Mouse (Mus musculus): ENCODE results near the gene Nupr1. TPM values are rescaled to one million over a fixed set of nuclear protein-coding genes. Genes with fewer than 3 reads are reported as not detected.

Gene Nupr1
- total and polyA plus RNA-seq, 3 experiments, result 1.8 to 11.0 TPM; not detected in 1

DNA sequence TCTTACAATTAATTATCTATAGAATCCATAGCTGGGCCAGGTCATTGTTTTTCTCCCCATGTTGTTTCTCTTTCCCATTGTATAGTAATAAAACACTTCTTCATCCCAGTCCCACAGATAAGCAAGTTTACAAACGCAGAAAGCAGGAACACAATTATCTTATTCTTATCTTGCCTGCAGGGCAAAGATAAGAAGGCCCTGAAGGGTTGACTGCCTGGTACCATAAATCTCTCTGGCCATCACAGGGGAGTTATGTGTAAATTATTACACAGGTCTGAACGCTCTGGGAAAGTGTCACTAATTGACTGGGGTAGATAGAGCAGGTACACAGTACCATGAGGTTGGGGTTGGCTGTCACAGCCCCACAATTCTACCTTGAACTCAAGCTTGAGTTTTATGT, 20.2 kb upstream of the Nupr1 start:
- peak; percentile 56 for DNase-seq (ENCODE audit: low read depth, low spot score)
- H3K27ac ChIP-seq (ENCODE audit: control insufficient read depth, low read depth, low read length), result peak overlapping the region; percentile 49
- peaks cover 0 to 29% of the 10 kb centered on the region in 2 experiments; a peak in 2 of 4 replicates for H3K36me3 ChIP-seq (ENCODE audit: control insufficient read depth in 1 of 2, insufficient read depth in 2 of 2, low read length in 2 of 2)
- peaks cover 6% of the 10 kb centered on the region for H3K79me2 ChIP-seq (ENCODE audit: control insufficient read depth, insufficient read depth, low read length, poor library complexity)
- no peak overlapping the region for H3K4me3 ChIP-seq (ENCODE audit: control insufficient read depth in 1 of 2, insufficient read depth in 1 of 2, low read depth in 2 of 2, low read length in 2 of 2)
- H3K9me3 ChIP-seq (replicated peaks; ENCODE audit: insufficient read depth, low read length), result no peaks in the 10 kb centered on the region
- H3K4me1 ChIP-seq (ENCODE audit: control insufficient read depth in 1 of 2, insufficient read depth in 2 of 2, low read length in 2 of 2), result peaks cover 18 to 23% of the 10 kb centered on the region in 2 experiments; a peak in 3 of 4 replicates
- H3K9ac ChIP-seq (ENCODE audit: control insufficient read depth, low read depth, low read length, poor library complexity, severe bottlenecking), result no peak overlapping the region
- no peaks in the 10 kb centered on the region for H3K27me3 ChIP-seq (ENCODE audit: control insufficient read depth in 1 of 2, insufficient read depth in 2 of 2, low read length in 2 of 2)
- 0 out of 2 replicates have a peak, but pooled peaks have one; percentile 40 for TF ChIP-seq JUND (IDR thresholded peaks at IDR 0.05; ENCODE audit: low read depth, low read length)
- TF ChIP-seq TAL1 (IDR thresholded peaks at IDR 0.05; ENCODE audit: low read length), result peak; percentile 66
- 0 out of 2 replicates have a peak, but pooled peaks have one; percentile 30 for TF ChIP-seq MEF2A (IDR thresholded peaks at IDR 0.05; ENCODE audit: extremely low read depth, insufficient replicate concordance, low read depth, low read length, poor library complexity, severe bottlenecking)
- TF ChIP-seq RCOR1 (IDR thresholded peaks at IDR 0.05; ENCODE audit: low read depth, low read length), result peak; percentile 97
- peak; percentile 46; the same call in 1 of the 2 replicates for TF ChIP-seq ZNF384 (IDR thresholded peaks at IDR 0.05; ENCODE audit: low read depth, low read length)
- peak; percentile 33; the same call in 1 of the 2 replicates for TF ChIP-seq ZC3H11A (IDR thresholded peaks at IDR 0.05; ENCODE audit: low read depth, low read length)
- TF ChIP-seq POLR2AphosphoS2 (IDR thresholded peaks at IDR 0.05; ENCODE audit: low read length), result no peak
- TF ChIP-seq GABPA (IDR thresholded peaks at IDR 0.05; ENCODE audit: low read depth, low read length), result no peak
- no peak for TF ChIP-seq UBTF (IDR thresholded peaks at IDR 0.05; ENCODE audit: borderline replicate concordance, insufficient read depth, low read depth, low read length)
- peak; percentile 84 for TF ChIP-seq MAFK (IDR thresholded peaks at IDR 0.05; ENCODE audit: borderline replicate concordance, low read depth, low read length)
- no peak for TF ChIP-seq CTCF (IDR thresholded peaks at IDR 0.05 in 2 of 3, conservative IDR thresholded peaks at IDR 0.05 in 1 of 3; ENCODE audit: control insufficient read depth in 1 of 3, insufficient read depth in 1 of 3, low read depth in 2 of 3, low read length in 3 of 3, poor library complexity in 1 of 3, severe bottlenecking in 1 of 3)
- peak; percentile 97 for TF ChIP-seq TCF12 (IDR thresholded peaks at IDR 0.05; ENCODE audit: low read depth, low read length)
- no peak for TF ChIP-seq E2F4 (IDR thresholded peaks at IDR 0.05; ENCODE audit: borderline replicate concordance, low read depth, low read length)
- TF ChIP-seq ETS1 (IDR thresholded peaks at IDR 0.05; ENCODE audit: low read depth, low read length), result peak; percentile 95
- no peak for TF ChIP-seq POLR2AphosphoS5 (IDR thresholded peaks at IDR 0.05; ENCODE audit: borderline replicate concordance, low read depth, low read length)
- TF ChIP-seq ZKSCAN1 (IDR thresholded peaks at IDR 0.05; ENCODE audit: low read depth, low read length), result no peak
- no peak for TF ChIP-seq MYB (IDR thresholded peaks at IDR 0.05; ENCODE audit: low read depth, low read length)
- TF ChIP-seq CHD2 (IDR thresholded peaks at IDR 0.05; ENCODE audit: low read length), result peak; percentile 50; the same call in 1 of the 2 replicates
- no peak for TF ChIP-seq NELFE (IDR thresholded peaks at IDR 0.05; ENCODE audit: low read depth, low read length)
- no peak for TF ChIP-seq SMC3 (IDR thresholded peaks at IDR 0.05; ENCODE audit: low read depth, low read length)
- TF ChIP-seq GATA1 (IDR thresholded peaks at IDR 0.05; ENCODE audit: low read depth, low read length), result peak; percentile 100
- TF ChIP-seq ELF1 (IDR thresholded peaks at IDR 0.05; ENCODE audit: low read depth, low read length), result no peak
- TF ChIP-seq HCFC1 (IDR thresholded peaks at IDR 0.05; ENCODE audit: low read depth, low read length), result peak; percentile 60
- TF ChIP-seq POLR2A (IDR thresholded peaks at IDR 0.05; ENCODE audit: control insufficient read depth in 1 of 2, insufficient read depth in 1 of 2, low read depth in 1 of 2, low read length in 2 of 2, poor library complexity in 1 of 2), result no peak
- 0 out of 2 replicates have a peak, but pooled peaks have one; percentile 55 for TF ChIP-seq MAZ (IDR thresholded peaks at IDR 0.05; ENCODE audit: low read depth, low read length)
- no peak for TF ChIP-seq CHD1 (IDR thresholded peaks at IDR 0.05; ENCODE audit: low read depth, low read length)
- peak; percentile 93 to 97 for TF ChIP-seq EP300 (IDR thresholded peaks at IDR 0.05; ENCODE audit: low read depth in 1 of 2, low read length in 2 of 2)
- no peak for TF ChIP-seq NRF1 (IDR thresholded peaks at IDR 0.05; ENCODE audit: insufficient read depth, low read depth, low read length, poor library complexity, severe bottlenecking)
- no peak for TF ChIP-seq TBP (IDR thresholded peaks at IDR 0.05; ENCODE audit: low read depth, low read length)
- no peak for TF ChIP-seq MAX (IDR thresholded peaks at IDR 0.05; ENCODE audit: low read length)
- TF ChIP-seq MYC (IDR thresholded peaks at IDR 0.05; ENCODE audit: low read depth, low read length), result peak; percentile 62; the same call in 1 of the 2 replicates
- peak; percentile 68; the same call in 1 of the 2 replicates for TF ChIP-seq BHLHE40 (IDR thresholded peaks at IDR 0.05; ENCODE audit: borderline replicate concordance, low read depth, low read length)
- peak; percentile 93 for TF ChIP-seq SIN3A (IDR thresholded peaks at IDR 0.05; ENCODE audit: low read length)
- peak; percentile 74 for TF ChIP-seq MXI1 (IDR thresholded peaks at IDR 0.05; ENCODE audit: low read depth, low read length)
- TF ChIP-seq RAD21 (IDR thresholded peaks at IDR 0.05; ENCODE audit: low read depth, low read length), result no peak
- TF ChIP-seq USF2 (IDR thresholded peaks at IDR 0.05; ENCODE audit: borderline replicate concordance in 1 of 2, insufficient read depth in 1 of 2, low read depth in 1 of 2, low read length in 2 of 2), result no peak
- TF ChIP-seq USF1 (IDR thresholded peaks at IDR 0.05; ENCODE audit: low read depth, low read length), result 0 out of 2 replicates have a peak, but pooled peaks have one; percentile 23

Measured in MEL (cell line).